Mouse (Mus musculus): ENCODE data around the gene Fggy.

GRCm38 (mm10) chr4:95626186-95626585, 68.9 kb downstream of the Fggy start:
- TF ChIP-seq CTCF (IDR thresholded peaks at IDR 0.05; ENCODE audit: low read depth, low read length), result no peak
- TF ChIP-seq POLR2A (IDR thresholded peaks at IDR 0.05; ENCODE audit: borderline replicate concordance, low read depth, low read length), result no peak
